Mouse (Mus musculus): ENCODE measurements around the gene Akap14.
"Not testable (repeated sequence)": the region's sequence is repeated elsewhere in the genome, so short reads cannot be mapped to it uniquely, and the experiment has no call there.

The Akap14 gene

GRCm38 (mm10) chrX:37168742-37169141 lies at the start of gene Akap14:
Gene Akap14, minus strand, starts transcription at chrX:37168842.
- no peak for DNase-seq (ENCODE audit: low spot score)

- DNase-seq (ENCODE audit: low spot score), result no peak
Observed at GRCm38 (mm10) chrX:37210941-37211340, 42.3 kb upstream of the Akap14 start, which contains the start of gene Gm9. Gene Gm9, minus strand, starts transcription at chrX:37211041.

GRCm38 (mm10) chrX:37198676-37199075 lies 30.0 kb upstream of the Akap14 start:
- no peak for DNase-seq (ENCODE audit: low spot score)

GRCm38 (mm10) chrX:37191744-37192379 lies 23.2 kb upstream of the Akap14 start:
- no peak for DNase-seq (ENCODE audit: low spot score)

- DNase-seq (ENCODE audit: low spot score), result peak; percentile 80
Observed at GRCm38 (mm10) chrX:37191105-37191743, 22.6 kb upstream of the Akap14 start, which contains the start of the genes Ndufa1 and Rnf113a1. Gene Ndufa1, minus strand, starts transcription at chrX:37191163. Gene Rnf113a1, plus strand, starts transcription at chrX:37191245.

GRCm38 (mm10) chrX:37190755-37191104 lies 22.1 kb upstream of the Akap14 start:
- no peak for DNase-seq (ENCODE audit: low spot score)

GRCm38 (mm10) chrX:37184401-37184800 lies 15.8 kb upstream of the Akap14 start:
- DNase-seq (ENCODE audit: low spot score), result not testable (repeated sequence)

- DNase-seq (ENCODE audit: low spot score), result no peak
Observed at GRCm38 (mm10) chrX:37167085-37167484, 1.6 kb downstream of the Akap14 start.

GRCm38 (mm10) chrX:37163115-37163514 lies 5.5 kb downstream of the Akap14 start:
- DNase-seq (ENCODE audit: low spot score), result no peak

- DNase-seq (ENCODE audit: low spot score), result no peak
Observed at GRCm38 (mm10) chrX:37161169-37161568, 7.5 kb downstream of the Akap14 start.

GRCm38 (mm10) chrX:37157839-37158238 lies 10.8 kb downstream of the Akap14 start:
- DNase-seq (ENCODE audit: low spot score), result no peak

GRCm38 (mm10) chrX:37144954-37145353 lies 23.7 kb downstream of the Akap14 start:
- no peak for DNase-seq (ENCODE audit: low spot score)

- not testable (repeated sequence) for DNase-seq (ENCODE audit: low spot score)
Observed at GRCm38 (mm10) chrX:37144498-37144897, 24.1 kb downstream of the Akap14 start.

- DNase-seq (ENCODE audit: low spot score), result no peak
Observed at GRCm38 (mm10) chrX:37141732-37142131, 26.9 kb downstream of the Akap14 start.

GRCm38 (mm10) chrX:37126671-37127358 lies 41.8 kb downstream of the Akap14 start, which contains the start of gene Nkap:
Gene Nkap, plus strand, starts transcription at chrX:37126795.
- DNase-seq (ENCODE audit: low spot score), result peak; percentile 60

- DNase-seq (ENCODE audit: low spot score), result no peak
Observed at GRCm38 (mm10) chrX:37125511-37125910, 43.1 kb downstream of the Akap14 start.

GRCm38 (mm10) chrX:37120212-37120611 lies 48.4 kb downstream of the Akap14 start:
- no peak for DNase-seq (ENCODE audit: low spot score)

- DNase-seq (ENCODE audit: low spot score), result no peak
Observed at GRCm38 (mm10) chrX:37119585-37119984, 49.1 kb downstream of the Akap14 start.

GRCm38 (mm10) chrX:37117085-37117484 lies 51.6 kb downstream of the Akap14 start:
- no peak for DNase-seq (ENCODE audit: low spot score)

- DNase-seq (ENCODE audit: low spot score), result no peak
Observed at GRCm38 (mm10) chrX:37110881-37111193, 57.8 kb downstream of the Akap14 start.

- DNase-seq (ENCODE audit: low spot score), result peak; percentile 87
Observed at GRCm38 (mm10) chrX:37110193-37110880, 58.3 kb downstream of the Akap14 start, which contains the start of gene Upf3b. Gene Upf3b, minus strand, starts transcription at chrX:37110322.

- no peak for DNase-seq (ENCODE audit: low spot score)
Observed at GRCm38 (mm10) chrX:37109526-37110192, 59.0 kb downstream of the Akap14 start.

All from ovary, postnatal 36 days (tissue).